Mouse (Mus musculus): ENCODE measurements at regions not wholly inside any gene's neighbourhood (a gene's known extent, or its start where the extent isn't known, plus 50 kb on each side); places are given as distances from the start of the nearest gene placed in this dataset.

DNA sequence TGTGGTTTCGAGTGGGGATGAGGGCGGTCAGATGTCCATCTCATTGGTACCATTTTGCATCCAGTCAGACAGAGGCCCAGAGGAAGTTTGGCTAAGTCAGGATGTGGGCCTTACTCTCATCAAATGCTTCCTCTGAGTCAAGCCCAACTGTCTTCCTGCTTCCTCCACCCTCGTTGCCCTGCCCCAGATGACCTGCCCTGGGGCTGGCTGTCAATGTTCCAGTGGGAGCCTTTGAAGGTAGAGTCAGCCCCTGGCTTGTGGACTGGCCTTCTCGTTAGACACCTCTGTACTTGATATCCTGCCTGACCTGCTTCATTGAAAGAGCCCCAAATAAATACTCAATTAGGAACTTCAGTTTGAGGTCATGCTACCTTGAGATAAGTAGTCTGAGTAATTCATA, 179.4 kb downstream of the Plpp3 start:
- H3K4me2 ChIP-seq (replicated peaks; ENCODE audit: low read depth, low read length, severe bottlenecking): no peak overlapping the region
- TF ChIP-seq POLR2A (IDR thresholded peaks at IDR 0.05; ENCODE audit: borderline replicate concordance, extremely low read depth, insufficient read depth, insufficient read length): no peak
- no peak overlapping the region for H3K27ac ChIP-seq (replicated peaks; ENCODE audit: low read depth, low read length)
- 53% methylated on average over 4 of the region's 4 CpGs for WGBS
- DNase-seq (ENCODE audit: low spot score) (no peak), ATAC-seq (ENCODE audit: low FRiP score, low read depth) (no peak)
- H3K27me3 ChIP-seq (ENCODE audit: control insufficient read depth, insufficient read depth, low read length): no peaks in the 10 kb centered on the region
- H3K36me3 ChIP-seq (ENCODE audit: control insufficient read depth, insufficient read depth, low read length): no peaks in the 10 kb centered on the region
- H3K4me1 ChIP-seq (ENCODE audit: control insufficient read depth, insufficient read depth, low read length): peaks cover 4% of the 10 kb centered on the region; the same call in 1 of the 2 replicates
- no peak overlapping the region for H3K4me3 ChIP-seq (replicated peaks; ENCODE audit: low read length)
- no peaks in the 10 kb centered on the region for H3K9me3 ChIP-seq (ENCODE audit: control insufficient read depth, low read length)
- H3K9ac ChIP-seq (ENCODE audit: low read depth, low read length, severe bottlenecking): no peak overlapping the region

DNA sequence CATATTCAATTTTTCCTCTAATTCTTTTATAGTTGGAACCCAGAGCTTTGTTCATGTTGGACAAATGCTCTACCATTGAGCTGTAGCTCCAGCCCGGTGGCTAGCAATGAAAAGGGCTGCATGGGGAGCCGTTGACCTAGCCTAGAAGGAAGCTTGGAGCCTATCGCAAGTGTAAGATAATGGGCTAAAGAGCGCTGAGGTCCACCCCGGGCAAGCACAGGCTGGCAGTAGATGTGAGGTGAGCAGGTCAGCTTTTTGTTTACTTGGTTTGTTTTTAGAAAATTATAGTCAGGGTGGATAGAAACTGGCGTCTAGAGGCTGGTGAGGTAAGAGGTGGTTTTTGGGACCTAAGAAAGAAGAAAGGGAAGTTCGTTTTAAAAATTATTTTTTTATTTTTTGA, 181.0 kb downstream of the Plpp3 start:
- H3K9ac ChIP-seq (ENCODE audit: low read depth, low read length, severe bottlenecking): no peak overlapping the region
- H3K4me3 ChIP-seq (replicated peaks; ENCODE audit: low read length): no peak overlapping the region
- H3K27me3 ChIP-seq (ENCODE audit: control insufficient read depth, insufficient read depth, low read length): no peaks in the 10 kb centered on the region
- ATAC-seq (ENCODE audit: low FRiP score, low read depth): no peak
- no peaks in the 10 kb centered on the region for H3K36me3 ChIP-seq (ENCODE audit: control insufficient read depth, insufficient read depth, low read length)
- H3K4me2 ChIP-seq (replicated peaks; ENCODE audit: low read depth, low read length, severe bottlenecking): no peak overlapping the region
- no peak for DNase-seq (ENCODE audit: low spot score)
- H3K9me3 ChIP-seq (ENCODE audit: control insufficient read depth, low read length): no peaks in the 10 kb centered on the region
- 75% methylated on average over 7 of the region's 7 CpGs for WGBS
- no peak overlapping the region for H3K27ac ChIP-seq (replicated peaks; ENCODE audit: low read depth, low read length)
- no peaks in the 10 kb centered on the region for H3K4me1 ChIP-seq (ENCODE audit: control insufficient read depth, insufficient read depth, low read length)
- no peak for TF ChIP-seq POLR2A (IDR thresholded peaks at IDR 0.05; ENCODE audit: borderline replicate concordance, extremely low read depth, insufficient read depth, insufficient read length)

DNA sequence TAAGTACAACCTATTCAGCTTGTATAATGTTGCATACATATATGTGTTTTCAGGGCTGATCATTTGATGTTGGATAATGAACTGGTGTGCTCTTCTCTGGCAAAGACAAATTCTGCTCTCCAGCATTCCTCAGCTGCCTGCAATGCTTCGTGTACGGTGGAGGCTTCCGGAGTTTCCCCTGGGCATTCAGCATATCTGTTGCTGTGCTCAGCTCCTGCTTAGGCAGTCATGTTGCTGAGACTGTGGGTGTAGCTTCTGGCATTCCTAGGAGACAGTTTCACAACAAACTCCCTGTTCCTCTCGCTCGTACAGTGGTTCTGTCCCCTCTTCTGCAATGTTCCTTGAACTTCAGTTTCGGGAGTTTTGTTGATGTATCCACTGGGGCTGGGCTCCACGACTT, 181.7 kb downstream of the Plpp3 start:
- Histone ChIP-seq H3K4me1 (ENCODE audit: control insufficient read depth, insufficient read depth, low read length) (no peaks in the 10 kb centered on the region), H3K27ac (replicated peaks; ENCODE audit: low read depth, low read length) (no peak overlapping the region), H3K4me2 (replicated peaks; ENCODE audit: low read depth, low read length, severe bottlenecking) (no peak overlapping the region), H3K36me3 (ENCODE audit: control insufficient read depth, insufficient read depth, low read length) (no peaks in the 10 kb centered on the region), H3K9me3 (ENCODE audit: control insufficient read depth, low read length) (no peaks in the 10 kb centered on the region), H3K4me3 (replicated peaks; ENCODE audit: low read length) (no peak overlapping the region), H3K9ac (ENCODE audit: low read depth, low read length, severe bottlenecking) (no peak overlapping the region), H3K27me3 (ENCODE audit: control insufficient read depth, insufficient read depth, low read length) (no peaks in the 10 kb centered on the region)
- WGBS: 63% methylated on average over 7 of the region's 7 CpGs
- no peak for TF ChIP-seq POLR2A (IDR thresholded peaks at IDR 0.05; ENCODE audit: borderline replicate concordance, extremely low read depth, insufficient read depth, insufficient read length)
- no peak for ATAC-seq (ENCODE audit: low FRiP score, low read depth)
- DNase-seq (ENCODE audit: low spot score): no peak

DNA sequence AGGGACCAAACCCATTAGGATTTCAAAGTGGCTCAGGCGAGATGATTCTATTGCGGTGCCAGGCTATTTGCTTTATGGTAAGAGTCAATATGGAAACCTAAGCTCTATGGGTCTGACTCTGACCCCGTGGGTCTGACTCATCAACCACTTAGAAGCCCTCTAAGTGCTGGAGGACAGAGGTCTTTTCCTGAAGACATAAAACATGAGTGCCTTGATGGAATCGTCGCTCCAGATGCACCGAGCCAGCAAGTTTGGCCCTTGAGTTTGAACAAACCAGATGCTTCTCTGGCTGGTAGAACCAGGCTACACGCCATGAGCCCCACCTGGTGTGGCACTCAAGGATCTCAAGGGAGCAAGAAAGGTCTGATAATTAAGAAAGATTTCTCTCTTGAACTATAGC, 184.1 kb downstream of the Plpp3 start:
- DNase-seq (ENCODE audit: low spot score): no peak
- H3K9me3 ChIP-seq (ENCODE audit: control insufficient read depth, low read length): no peaks in the 10 kb centered on the region

DNA sequence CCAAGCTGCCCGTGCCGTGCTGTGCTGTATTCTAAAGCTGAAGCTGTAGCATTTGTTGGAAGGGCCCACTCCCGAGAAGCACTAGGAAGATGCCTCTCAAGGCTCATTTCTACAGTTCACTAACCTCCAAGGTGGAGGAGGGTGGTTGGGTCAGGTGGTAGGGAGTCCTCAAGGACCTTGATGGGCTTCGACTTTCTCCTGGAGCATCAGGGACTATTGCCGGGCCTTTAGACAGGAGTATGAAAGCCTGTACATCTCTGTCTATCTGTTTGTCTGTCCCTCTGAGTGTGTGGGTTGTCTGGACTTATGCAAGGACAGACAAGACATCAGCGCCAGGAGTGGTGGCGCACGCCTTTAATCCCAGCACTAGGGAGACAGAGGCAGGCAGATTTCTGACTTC, 189.7 kb downstream of the Plpp3 start:
- H3K27me3 ChIP-seq (ENCODE audit: control insufficient read depth, insufficient read depth, low read length): no peaks in the 10 kb centered on the region
- DNase-seq (ENCODE audit: low spot score) (no peak), ATAC-seq (ENCODE audit: low FRiP score, low read depth) (no peak)
- no peaks in the 10 kb centered on the region for H3K9me3 ChIP-seq (ENCODE audit: control insufficient read depth, low read length)
- H3K4me3 ChIP-seq (replicated peaks; ENCODE audit: low read length): no peak overlapping the region
- TF ChIP-seq POLR2A (IDR thresholded peaks at IDR 0.05; ENCODE audit: borderline replicate concordance, extremely low read depth, insufficient read depth, insufficient read length): no peak
- peaks cover 12% of the 10 kb centered on the region for H3K4me1 ChIP-seq (ENCODE audit: control insufficient read depth, insufficient read depth, low read length)
- H3K9ac ChIP-seq (ENCODE audit: low read depth, low read length, severe bottlenecking): no peak overlapping the region
- H3K4me2 ChIP-seq (replicated peaks; ENCODE audit: low read depth, low read length, severe bottlenecking): no peak overlapping the region
- H3K36me3 ChIP-seq (ENCODE audit: control insufficient read depth, insufficient read depth, low read length): no peaks in the 10 kb centered on the region
- WGBS: 92% methylated on average over 8 of the region's 8 CpGs
- H3K27ac ChIP-seq (replicated peaks; ENCODE audit: low read depth, low read length): no peak overlapping the region

More for the DNA sequence above, 184.1 kb downstream of the Plpp3 start:
- no peak overlapping the region for H3K4me2 ChIP-seq (replicated peaks; ENCODE audit: low read depth, low read length, severe bottlenecking)
- H3K9ac ChIP-seq (ENCODE audit: low read depth, low read length, severe bottlenecking): no peak overlapping the region
- H3K36me3 ChIP-seq (ENCODE audit: control insufficient read depth, insufficient read depth, low read length): no peaks in the 10 kb centered on the region
- TF ChIP-seq POLR2A (IDR thresholded peaks at IDR 0.05; ENCODE audit: borderline replicate concordance, extremely low read depth, insufficient read depth, insufficient read length): no peak
- H3K27me3 ChIP-seq (ENCODE audit: control insufficient read depth, insufficient read depth, low read length): no peaks in the 10 kb centered on the region
- no peak overlapping the region for H3K27ac ChIP-seq (replicated peaks; ENCODE audit: low read depth, low read length)
- no peak for ATAC-seq (ENCODE audit: low FRiP score, low read depth)
- H3K4me1 ChIP-seq (ENCODE audit: control insufficient read depth, insufficient read depth, low read length): no peaks in the 10 kb centered on the region
- H3K4me3 ChIP-seq (replicated peaks; ENCODE audit: low read length): no peak overlapping the region
- 61% methylated on average over 7 of the region's 7 CpGs for WGBS

DNA sequence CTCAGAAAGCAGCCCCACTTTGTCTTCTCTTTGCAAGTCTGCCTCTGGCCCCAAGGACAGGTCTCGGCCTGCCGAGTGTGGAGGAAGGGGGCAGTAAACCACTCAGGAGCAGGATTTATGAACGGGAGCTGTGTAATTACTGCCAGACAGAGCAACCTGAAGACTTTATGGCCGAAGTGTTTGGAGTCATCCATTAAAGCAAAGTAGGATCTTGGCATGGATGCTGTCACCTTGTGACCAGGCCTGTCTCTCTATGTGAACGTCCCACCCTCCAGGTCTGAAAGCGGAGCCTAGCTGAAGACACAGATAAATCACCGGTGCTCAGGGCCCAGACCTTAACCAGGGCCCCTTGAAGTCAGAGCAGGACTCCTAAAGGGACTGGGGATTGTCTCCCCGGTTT, 190.8 kb downstream of the Plpp3 start:
- Histone ChIP-seq H3K9ac (ENCODE audit: low read depth, low read length, severe bottlenecking) (no peak overlapping the region), H3K4me1 (ENCODE audit: control insufficient read depth, insufficient read depth, low read length) (peaks cover 13% of the 10 kb centered on the region), H3K9me3 (ENCODE audit: control insufficient read depth, low read length) (no peaks in the 10 kb centered on the region), H3K4me2 (replicated peaks; ENCODE audit: low read depth, low read length, severe bottlenecking) (no peak overlapping the region), H3K27me3 (ENCODE audit: control insufficient read depth, insufficient read depth, low read length) (no peaks in the 10 kb centered on the region), H3K27ac (replicated peaks; ENCODE audit: low read depth, low read length) (no peak overlapping the region), H3K4me3 (replicated peaks; ENCODE audit: low read length) (no peak overlapping the region), H3K36me3 (ENCODE audit: control insufficient read depth, insufficient read depth, low read length) (no peaks in the 10 kb centered on the region)
- no peak for TF ChIP-seq POLR2A (IDR thresholded peaks at IDR 0.05; ENCODE audit: borderline replicate concordance, extremely low read depth, insufficient read depth, insufficient read length)
- DNase-seq (ENCODE audit: low spot score) (no peak), ATAC-seq (ENCODE audit: low FRiP score, low read depth) (no peak)
- WGBS: 11% methylated on average over 8 of the region's 8 CpGs

All from limb, embryonic 14.5 days (tissue).